In the genomic region with DNA sequence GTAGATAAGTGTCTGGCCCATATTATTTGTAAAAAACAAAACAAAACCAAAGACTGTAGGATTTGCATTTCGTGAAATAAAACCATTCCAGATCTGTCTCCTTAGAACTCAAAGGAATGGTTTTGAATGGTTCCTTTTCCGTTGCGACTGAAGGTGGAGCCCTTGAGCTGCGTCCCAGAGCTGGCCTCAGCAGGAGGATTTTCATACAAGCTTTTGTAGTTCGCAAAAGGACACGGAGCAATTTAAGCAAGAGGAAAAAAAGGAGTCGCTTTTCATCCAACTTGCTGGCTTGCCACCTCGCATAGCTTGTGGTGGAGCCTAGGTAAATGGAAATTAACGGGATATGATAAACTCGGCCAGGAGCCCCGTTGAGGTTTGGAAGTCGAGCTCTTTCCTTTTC, we compare ENCODE assay signal across 7 mouse cellular contexts.
DNase-seq lines count a peak whose midpoint lies in the region; ATAC-seq lines count a peak whose summit lies in the region.

No protein-coding gene starts in this region.

- DNase-seq in R1 (ENCODE audit: low read depth, low spot score), result peak; percentile 50
- DNase-seq in forebrain, embryonic 14.5 days (ENCODE audit: low spot score), result peak; percentile 88
- peak; percentile 4 for DNase-seq in induced T-regulatory cell, adult 2 months (ENCODE audit: low read depth)
- peak; percentile 43 to 58 for DNase-seq in left cerebral cortex, adult 8-10 months (ENCODE audit: low spot score in 2 of 2)
- DNase-seq in telencephalon, adult 2 months (ENCODE audit: low read depth, low spot score), result peak; percentile 66

- peak overlapping the region; percentile 46 for H3K4me2 ChIP-seq in forebrain, embryonic 14.5 days (ENCODE audit: low read length)
- H3K4me2 ChIP-seq in midbrain, embryonic 13.5 days (replicated peaks), result peak overlapping the region; percentile 48

- H3K36me3 ChIP-seq in forebrain, embryonic 14.5 days (ENCODE audit: control insufficient read depth, insufficient read depth, low read length), result no peaks in the 10 kb centered on the region
- no peaks in the 10 kb centered on the region for H3K36me3 ChIP-seq in midbrain, embryonic 13.5 days

- peak overlapping the region; percentile 9; the same call in 1 of the 2 replicates for H3K4me3 ChIP-seq in forebrain, embryonic 14.5 days (ENCODE audit: low read depth, low read length)
- H3K4me3 ChIP-seq in midbrain, embryonic 13.5 days (replicated peaks), result peak overlapping the region; percentile 30

- peak; percentile 74 for ATAC-seq in cerebellum, adult (ENCODE audit: insufficient number of reproducible peaks, low FRiP score, low TSS enrichment)
- ATAC-seq in forebrain, embryonic 14.5 days, result peak; percentile 85
- ATAC-seq in midbrain, embryonic 13.5 days, result peak; percentile 68

- under 1% methylated on average over 12 of the region's 12 CpGs for WGBS in forebrain, embryonic 14.5 days
- WGBS in midbrain, embryonic 13.5 days, result 2% methylated on average over 12 of the region's 12 CpGs

- no peaks in the 10 kb centered on the region for H3K9me3 ChIP-seq in forebrain, embryonic 14.5 days (replicated peaks; ENCODE audit: control insufficient read depth, low read length)
- H3K9me3 ChIP-seq in midbrain, embryonic 13.5 days, result no peaks in the 10 kb centered on the region

- no peaks in the 10 kb centered on the region for H3K4me1 ChIP-seq in forebrain, embryonic 14.5 days (ENCODE audit: control insufficient read depth, insufficient read depth, low read length)
- 0 out of 2 replicates have a peak, but pooled peaks cover 5% of the 10 kb centered on the region for H3K4me1 ChIP-seq in midbrain, embryonic 13.5 days (replicated peaks)

- H3K27me3 ChIP-seq in forebrain, embryonic 14.5 days (replicated peaks; ENCODE audit: control insufficient read depth, insufficient read depth, low read length), result no peaks in the 10 kb centered on the region
- H3K27me3 ChIP-seq in midbrain, embryonic 13.5 days, result no peaks in the 10 kb centered on the region

- peak overlapping the region; percentile 10; the same call in 1 of the 2 replicates for H3K9ac ChIP-seq in forebrain, embryonic 14.5 days (ENCODE audit: low read length)
- no peak overlapping the region for H3K9ac ChIP-seq in midbrain, embryonic 13.5 days (replicated peaks)

- H3K27ac ChIP-seq in forebrain, embryonic 14.5 days (ENCODE audit: low read depth, low read length), result no peak overlapping the region
- H3K27ac ChIP-seq in midbrain, embryonic 13.5 days, result no peak overlapping the region

Comparison
In these comparisons a context has a peak if more than half of its experiments do, and no peak if none do; other contexts are left out.
1. DNase-seq: peak in every context shown above with its lines; median percentile 88 in forebrain, embryonic 14.5 days; 66 in telencephalon, adult 2 months; 50 in left cerebral cortex, adult 8-10 months; 50 in R1; 4 in induced T-regulatory cell, adult 2 months.